Mouse (Mus musculus): ENCODE data around the gene Kat6b.
A peak's percentile ranks its signal among the peaks of the same experiment; 100 is the strongest.
"Not testable (repeated sequence)": the region's sequence is repeated elsewhere in the genome, so short reads cannot be mapped to it uniquely, and the experiment has no call there.

Kat6b gene

DNA sequence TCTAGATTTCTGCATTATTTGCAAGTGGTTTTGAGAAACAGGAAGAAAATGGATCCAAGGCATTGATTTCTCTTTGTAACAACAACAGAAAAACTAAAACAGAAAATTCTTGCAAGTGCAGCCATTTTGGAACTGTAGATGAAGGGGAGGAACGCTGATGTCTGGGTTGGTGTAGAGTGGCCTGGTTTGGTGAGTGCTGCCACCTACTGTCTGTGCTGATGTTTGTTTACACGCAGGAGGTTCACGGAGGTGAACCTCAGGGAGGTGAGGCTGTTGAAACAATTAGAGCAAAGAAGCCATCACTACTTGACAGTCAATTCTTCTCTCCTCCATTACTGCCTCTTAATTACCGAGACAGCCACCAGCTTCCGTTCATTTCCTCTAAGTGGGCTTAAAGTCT, 178.4 kb downstream of the Kat6b start:
- DNase-seq (ENCODE audit: low spot score in 2 of 2), result peak; percentile 33 to 38

DNA sequence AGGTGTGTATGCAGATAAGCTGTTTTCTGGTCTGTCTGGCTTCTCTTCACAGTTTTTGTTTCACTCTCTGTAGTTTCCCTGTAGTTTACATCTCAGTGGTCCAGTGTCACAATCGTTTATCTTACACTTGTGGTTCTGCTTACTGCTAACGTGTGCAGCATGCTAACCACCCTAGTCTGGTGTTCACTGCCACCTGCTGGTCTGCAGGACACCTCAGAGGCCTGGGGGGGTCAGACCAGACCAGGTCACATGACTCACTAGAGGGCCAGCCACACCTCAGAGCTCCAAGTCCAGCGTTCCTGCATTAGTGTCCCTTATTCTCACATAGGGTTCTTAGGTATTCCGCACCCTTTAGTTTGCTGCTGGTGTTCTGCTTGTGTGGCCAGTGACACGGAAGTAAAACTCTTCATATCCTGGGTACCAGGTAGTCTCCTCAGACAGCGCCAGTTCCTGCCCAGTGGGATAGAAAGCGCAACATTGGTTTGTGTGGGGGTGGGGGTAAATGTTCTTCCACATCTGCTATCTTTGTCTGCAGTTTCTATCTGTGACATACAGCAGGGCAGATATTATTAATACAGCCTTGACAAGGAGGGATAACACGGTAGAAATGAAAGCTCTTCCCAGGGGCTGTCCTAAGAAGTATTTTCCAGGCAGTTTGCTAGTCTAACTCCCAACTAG, 181.4 kb downstream of the Kat6b start:
- no peak for DNase-seq (ENCODE audit: low spot score in 2 of 2)

DNA sequence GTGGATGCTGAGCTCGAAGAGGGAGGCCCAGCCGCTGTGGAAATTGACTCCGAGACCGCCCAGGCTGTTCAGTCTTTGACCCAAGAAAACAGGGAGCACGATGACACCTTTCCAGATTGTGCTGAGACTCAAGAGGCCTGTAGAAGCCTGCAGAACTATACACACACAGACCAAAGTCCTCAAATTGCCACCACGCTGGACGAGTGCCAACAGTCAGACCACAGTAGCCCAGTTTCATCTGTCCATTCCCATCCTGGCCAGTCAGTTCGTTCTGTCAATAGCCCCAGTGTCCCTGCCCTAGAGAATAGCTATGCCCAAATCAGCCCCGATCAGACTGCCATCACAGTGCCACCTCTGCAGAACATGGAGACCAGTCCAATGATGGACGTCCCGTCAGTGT, 188.0 kb downstream of the Kat6b start:
- no peak for DNase-seq (ENCODE audit: low spot score in 2 of 2)

DNA sequence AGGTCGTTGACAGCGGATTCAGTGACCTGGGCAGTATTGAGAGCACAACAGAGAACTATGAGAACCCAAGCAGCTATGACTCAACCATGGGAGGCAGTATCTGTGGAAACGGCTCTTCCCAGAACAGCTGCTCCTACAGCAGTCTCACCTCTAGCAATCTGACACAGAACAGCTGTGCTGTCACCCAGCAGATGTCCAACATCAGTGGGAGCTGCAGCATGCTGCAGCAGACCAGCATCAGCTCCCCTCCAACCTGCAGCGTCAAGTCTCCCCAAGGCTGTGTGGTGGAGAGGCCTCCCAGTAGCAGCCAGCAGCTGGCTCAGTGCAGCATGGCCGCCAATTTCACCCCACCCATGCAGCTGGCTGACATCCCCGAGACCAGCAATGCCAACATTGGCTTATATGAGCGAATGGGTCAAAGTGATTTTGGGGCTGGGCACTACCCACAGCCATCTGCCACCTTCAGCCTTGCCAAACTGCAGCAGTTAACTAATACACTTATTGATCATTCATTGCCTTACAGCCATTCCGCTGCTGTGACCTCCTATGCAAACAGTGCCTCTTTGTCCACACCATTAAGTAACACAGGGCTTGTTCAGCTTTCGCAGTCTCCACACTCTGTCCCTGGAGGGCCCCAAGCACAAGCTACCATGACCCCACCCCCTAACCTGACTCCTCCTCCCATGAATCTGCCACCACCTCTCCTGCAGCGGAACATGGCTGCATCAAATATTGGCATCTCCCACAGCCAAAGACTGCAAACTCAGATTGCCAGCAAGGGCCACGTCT, 188.6 kb downstream of the Kat6b start:
- no peak for DNase-seq (ENCODE audit: low spot score in 2 of 2)

DNA sequence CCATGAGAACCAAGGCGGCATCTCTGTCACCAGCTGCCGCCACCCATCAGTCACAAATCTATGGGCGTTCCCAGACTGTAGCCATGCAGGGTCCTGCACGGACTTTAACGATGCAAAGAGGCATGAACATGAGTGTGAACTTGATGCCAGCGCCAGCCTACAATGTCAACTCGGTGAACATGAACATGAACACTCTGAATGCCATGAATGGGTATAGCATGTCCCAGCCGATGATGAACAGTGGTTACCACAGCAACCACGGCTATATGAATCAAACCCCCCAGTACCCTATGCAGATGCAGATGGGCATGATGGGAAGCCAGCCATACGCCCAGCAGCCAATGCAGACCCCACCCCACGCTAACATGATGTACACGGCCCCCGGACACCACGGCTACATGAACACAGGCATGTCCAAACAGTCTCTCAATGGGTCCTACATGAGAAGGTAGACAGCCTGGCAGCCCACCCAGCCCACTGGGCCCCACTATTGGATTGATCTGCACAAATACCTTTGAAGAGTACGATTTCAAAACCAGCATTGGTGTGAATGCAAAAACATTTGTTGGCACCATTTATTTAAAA, 189.3 kb downstream of the Kat6b start:
- DNase-seq (ENCODE audit: low spot score in 2 of 2), result not testable (repeated sequence)

DNA sequence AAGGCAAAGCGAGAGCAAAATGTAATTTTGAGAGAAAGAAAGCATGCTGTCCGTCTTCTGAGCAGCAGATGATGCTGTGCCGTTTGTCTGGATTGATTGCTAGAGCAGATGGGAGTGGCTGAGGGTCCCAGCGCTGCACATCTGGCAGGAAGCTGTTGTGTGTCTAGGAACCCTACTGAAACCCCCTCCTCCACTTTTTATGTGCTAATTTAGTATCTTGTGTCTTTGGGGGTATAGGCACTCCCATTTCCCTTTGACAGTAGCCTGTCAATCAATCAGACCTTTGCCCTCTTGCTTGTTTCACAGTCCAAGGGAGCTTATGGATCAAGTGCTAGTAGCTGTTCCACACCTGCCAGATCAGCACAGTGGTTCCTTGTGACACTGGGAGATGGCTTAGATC, 191.9 kb downstream of the Kat6b start:
- no peak for DNase-seq (ENCODE audit: low spot score in 2 of 2)

DNA sequence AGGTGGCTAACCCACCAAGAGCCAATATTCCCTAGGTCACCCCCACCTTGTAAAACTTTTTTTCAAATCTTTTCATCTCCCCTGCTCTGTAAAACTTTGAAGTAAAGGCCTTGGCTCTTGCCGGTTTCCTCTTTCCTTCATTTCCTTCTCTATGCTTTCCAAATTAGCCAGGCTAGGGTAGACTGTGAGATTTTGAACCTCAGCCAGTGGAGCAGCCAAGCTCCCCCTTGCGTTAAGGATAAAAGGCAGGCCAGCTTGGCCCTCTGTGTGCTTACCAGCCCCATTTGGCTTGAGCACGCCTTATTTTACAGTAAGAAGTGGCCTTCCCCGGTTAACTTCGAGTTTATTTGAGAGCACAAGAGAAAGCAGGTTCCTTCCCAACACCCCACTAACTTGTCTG, 193.2 kb downstream of the Kat6b start:
- DNase-seq (ENCODE audit: low spot score in 2 of 2), result no peak

DNA sequence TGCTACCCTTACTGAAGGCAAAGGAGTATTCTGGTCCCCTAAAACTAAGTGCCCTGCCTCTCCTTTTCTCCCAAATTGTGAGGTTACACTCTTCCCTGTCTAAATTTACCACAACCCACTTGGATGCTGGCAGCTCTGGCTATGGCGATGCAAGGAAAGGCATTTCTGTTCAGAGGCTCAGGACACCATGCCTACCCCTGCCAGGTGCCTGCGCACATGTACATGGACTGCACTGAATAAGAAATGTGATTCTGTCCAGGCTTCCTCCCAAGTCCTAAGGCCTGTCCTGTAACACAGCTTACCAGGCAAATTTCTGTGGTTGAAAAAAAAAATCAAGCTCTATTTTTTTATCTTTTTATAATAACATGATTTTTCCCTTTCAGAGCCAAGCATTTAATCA, 195.0 kb downstream of the Kat6b start:
- DNase-seq (ENCODE audit: low spot score in 2 of 2), result no peak

DNA sequence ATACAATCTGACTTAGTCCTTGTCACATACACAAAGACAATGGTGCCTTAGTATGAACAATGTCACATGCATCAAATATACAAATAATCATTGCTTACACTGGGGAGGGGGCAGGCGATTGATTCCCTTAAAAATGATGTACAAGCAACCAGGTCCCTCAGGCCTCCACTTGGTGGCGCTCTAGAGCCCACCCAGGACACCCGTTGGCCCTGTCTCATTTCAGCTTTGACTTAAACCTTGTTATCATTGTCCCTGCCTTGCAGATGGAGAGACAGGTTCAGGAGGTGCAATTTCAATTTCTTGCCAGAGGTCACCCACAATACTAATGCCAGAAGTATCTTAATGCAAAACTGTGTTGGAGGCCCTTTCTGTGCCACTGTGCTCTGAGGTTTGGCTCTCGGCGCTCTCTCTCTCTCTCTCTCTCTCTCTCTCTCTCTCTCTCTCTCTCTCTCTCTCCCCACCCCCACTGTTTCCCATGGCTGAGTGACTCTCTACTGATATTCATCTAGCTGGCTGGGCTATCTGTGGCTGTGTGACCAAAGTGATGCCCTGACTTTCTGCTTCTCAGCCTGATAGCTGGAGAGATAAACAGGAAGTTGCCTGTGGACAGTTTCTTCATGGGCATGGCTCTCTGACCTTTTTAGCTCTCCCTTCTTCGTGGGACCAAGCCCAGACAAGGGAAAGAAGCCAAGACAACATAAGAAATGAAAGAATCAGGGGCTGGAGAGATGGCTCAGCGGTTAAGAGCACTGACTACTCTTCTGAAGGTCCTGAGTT, 197.5 kb downstream of the Kat6b start:
- peak; percentile 23 to 32 for DNase-seq (ENCODE audit: low spot score in 2 of 2)

DNA sequence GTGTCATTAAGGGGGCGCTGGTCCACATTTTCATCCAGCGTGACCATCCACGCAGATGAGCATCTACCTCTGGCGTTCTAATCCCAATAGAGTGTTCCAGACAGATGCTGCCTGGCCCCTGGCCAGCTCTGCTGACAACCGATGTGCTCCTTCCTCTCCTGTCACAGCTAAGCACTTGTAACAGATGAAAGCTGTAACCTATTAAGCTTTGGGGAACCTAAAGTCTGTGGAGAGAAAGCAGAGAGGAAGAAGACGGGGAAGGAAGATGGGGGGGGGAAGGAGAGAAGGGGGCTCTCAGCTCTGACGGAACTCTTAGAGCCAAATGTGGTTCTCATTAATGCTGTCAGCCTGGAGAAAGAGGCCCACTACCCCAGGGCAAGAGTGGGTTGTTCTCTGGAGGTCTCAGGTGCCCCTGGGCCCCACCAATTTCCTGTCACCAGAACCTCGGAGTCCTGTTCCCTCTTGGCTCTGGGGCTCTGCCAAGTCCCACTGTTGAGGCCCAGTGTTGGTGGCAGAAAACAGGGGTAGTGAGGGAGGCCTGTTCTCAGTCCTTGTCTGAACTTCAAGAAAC, 198.5 kb downstream of the Kat6b start:
- no peak for DNase-seq (ENCODE audit: low spot score in 2 of 2)

DNA sequence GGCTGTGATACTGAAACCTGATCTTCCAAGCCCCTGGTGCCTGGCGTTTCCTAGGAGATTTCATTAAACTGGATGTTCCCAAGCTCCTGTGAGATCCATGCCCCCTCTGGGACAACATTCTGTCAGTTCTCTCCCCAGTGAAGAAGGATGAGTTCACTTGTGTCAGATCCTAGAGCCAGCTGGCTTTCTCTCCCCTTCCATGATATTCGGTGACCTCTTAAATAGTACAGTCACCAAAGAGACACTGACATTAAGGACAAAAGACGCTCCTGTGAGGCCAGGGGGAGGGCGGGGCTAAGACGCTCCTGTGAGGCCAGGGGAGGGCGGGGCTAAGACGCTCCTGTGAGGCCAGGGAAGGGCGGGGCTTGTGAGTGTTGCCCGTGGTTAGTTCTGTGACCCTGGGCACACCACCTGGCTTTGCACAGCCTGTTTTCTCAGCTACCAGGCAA, 201.5 kb downstream of the Kat6b start:
- DNase-seq (ENCODE audit: low spot score in 2 of 2), result peak; percentile 69 to 74

DNA sequence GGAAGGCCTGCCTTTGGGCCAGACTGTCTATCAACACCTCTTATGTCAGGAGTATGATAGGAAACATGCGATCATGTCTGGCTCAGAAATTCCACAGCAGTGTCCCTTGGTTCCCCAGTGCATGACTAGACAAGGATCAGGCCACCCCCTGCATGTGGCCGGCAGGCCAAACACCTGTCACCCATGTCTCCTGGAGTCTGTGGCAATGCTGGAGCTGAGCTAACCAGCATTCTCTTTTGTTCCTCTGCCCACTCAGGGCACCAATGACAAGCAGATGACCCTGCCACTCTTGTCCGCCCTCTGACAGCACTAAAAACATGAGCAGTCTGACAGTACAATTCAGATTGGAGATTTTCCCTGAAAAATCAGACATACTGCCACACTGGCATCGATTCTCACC, 202.6 kb downstream of the Kat6b start:
- no peak for DNase-seq (ENCODE audit: low spot score in 2 of 2)

DNA sequence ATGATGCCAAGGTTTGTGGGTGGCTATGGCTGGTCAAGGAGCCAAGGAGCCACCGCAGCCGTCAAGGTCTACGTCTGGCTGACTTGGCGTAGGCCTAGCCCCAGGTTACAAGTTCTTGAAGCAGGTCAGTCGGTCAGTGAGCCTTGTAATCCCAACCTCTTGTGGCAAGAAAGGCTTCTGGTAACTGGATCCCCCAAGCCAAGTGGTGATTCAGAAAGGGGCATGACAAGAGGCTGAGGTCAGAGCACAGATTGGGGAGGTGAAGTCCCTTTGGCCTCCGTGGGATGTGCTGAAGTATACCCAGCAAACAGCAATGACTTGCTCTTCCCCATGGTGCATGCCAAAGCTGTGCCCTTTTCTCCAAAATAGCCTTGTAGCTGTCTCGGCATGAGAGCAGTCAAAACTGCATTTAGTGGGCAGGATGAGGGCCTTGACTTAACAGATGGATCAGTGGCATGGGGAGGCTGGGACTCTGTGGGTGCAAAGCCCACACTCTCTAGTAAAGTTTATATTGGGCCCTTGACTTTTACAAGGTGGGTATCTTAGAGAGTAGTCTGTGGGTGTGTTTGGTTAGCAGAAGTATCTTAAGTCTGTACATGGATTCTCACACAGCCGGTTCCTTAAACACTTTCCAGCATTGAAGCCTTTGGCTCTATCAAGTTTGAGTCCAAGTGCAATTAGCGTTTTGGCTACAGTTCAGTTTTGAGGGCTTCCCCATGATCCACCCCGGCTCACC, 204.3 kb downstream of the Kat6b start:
- no peak for DNase-seq (ENCODE audit: low spot score in 2 of 2)

DNA sequence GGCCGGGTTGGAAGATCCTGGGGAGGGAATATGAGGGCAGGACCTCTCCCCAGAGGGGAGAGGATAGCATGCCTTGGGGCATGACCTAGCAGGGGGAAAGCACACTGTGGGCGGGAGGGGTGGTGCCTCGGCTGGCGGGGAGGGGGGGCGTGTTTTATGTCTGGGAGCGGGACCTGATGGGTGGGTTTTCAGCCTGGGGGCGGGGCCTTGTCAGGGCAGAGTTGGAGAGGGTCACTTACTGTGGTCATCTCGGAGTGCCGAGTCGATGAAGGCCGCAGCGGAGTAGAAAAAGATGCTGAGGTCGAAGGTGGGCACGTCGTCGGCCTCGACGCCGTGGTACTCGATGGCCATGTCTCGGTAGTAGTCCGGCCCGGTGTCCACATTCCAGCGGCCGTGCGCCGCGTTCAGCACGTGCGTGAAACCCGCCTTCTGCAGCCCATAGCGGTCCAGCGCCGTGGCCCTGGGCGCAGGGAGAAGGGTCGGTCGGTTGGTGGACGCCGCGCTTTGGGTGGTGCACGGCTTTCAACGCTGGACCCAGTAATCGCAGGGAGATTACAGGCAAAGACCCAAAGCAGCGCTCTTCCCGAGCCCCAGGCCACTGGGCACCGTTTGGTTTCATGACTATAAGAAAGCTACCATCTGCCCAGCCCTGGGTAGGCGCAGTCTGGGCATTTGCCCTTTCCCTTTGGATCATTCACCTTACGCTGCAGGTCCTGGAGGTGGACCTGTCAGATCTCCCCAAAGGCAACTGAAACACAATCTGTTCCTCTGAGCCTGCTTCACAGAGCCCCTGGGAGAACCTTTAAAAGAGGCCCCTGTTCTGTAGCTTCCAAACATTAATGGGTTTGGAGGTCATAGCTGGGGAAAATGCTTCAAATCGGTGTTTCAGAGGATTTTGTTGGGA, 205.4 kb downstream of the Kat6b start:
- no peak for DNase-seq (ENCODE audit: low spot score in 2 of 2)

DNA sequence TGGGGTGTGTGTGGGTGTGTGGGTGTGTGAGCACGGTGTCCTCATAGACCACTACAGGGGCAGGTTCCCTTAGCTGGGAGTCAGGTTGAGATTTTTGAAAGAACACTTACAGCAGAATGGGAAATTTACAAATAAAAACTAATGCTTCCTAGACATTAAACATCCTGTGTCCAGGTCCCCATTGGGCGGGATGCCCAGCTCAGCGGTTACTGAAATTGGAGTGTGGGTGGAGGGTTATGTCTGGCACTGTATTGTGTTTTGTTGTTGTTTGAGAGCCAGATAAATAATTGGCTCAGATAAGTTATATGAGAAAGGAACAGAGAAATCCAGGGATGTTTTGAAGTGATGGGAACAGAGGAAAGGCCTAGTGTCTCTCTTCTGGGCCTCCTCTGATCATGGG, 209.8 kb downstream of the Kat6b start:
- DNase-seq (ENCODE audit: low spot score in 2 of 2), result no peak

DNA sequence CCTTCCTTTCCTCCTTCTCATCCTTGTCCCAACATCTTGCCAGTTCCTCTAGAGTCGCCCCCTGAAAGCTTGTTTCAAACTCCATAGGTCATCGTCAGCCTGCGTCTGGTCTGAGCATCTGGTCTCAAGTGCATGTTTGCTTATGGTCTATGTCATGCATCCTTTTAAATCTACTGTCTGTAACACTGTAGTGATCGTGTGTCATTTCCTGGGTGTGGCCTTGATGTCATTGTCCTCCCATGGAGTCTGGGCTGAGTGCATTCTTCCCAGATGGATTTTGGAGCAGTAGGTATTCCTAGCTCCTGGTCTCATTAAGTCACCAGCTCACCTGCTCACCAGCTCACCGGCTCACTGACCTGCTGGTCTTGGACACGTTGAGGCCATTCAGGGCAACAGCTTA, 213.8 kb downstream of the Kat6b start:
- DNase-seq (ENCODE audit: low spot score in 2 of 2), result no peak

DNA sequence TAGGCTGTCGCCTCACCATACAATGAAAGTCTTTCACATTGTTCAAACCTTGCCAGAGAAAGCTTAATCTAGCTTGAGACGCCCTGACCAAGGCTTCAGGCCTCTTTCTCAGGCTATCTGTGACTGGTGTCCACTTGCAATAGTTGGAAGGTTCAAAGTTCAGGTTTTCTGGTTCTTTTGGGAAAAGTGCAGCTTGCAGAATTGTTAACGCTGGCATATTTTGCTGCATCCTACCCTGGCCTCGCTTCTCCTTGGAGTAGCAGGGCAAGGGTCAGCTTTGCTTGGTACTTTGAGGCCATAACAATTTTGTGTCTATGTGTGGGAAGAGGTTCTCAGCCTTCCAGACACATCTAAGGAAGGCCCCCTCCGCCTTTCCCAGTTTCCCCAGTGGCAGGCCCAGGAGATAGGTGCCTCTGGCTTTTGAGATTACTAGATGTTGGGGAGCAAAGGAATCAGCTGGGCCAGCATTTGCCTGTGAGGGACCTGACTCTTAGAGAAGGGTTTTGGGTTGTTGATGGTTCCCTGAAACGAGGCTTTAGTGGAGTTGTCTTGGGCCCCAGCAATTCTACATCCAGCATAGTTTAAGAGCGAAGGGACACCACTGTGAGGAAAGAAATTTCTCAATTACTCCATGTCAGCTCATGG, 215.1 kb downstream of the Kat6b start:
- DNase-seq (ENCODE audit: low spot score in 2 of 2), result no peak

DNA sequence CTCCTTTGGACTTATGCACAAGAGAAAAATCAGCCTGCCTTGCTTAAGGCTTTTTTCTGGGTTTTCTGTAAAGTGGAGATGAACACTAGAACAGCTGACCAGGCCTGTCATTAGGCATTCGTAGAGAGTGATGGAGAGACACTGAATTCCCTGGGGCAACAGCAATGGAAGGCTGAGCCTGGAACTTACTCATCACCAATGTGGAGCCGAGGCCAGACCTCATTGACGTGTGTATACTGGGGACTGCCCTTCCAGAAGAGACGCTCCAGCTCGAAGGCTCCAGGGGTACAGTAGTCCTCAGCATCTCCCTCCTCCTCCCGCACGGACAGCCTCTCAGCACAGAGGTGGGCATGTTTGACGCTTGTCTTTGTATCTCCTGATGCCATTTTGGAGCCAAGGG, 221.5 kb downstream of the Kat6b start:
- no peak for DNase-seq (ENCODE audit: low spot score in 2 of 2)

DNA sequence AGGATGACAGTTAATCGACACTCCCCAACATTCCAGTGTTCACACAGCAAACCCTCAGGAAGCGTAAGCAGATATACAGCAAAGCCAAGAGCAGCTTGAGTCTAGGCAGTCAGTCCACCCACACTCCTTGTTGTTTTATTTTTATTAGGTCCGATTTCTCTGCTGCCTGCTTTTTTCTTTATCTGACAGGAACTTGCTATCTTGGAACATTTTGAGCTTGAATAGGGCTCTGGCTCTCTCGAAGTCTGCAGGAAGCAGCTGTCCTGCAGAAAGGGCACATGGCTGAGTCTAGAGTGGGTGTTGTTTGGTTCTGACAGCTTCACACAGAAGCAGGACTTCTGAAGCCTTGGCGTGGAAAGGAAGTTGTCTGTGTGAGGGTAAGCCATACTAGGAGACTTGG, 222.0 kb downstream of the Kat6b start:
- DNase-seq (ENCODE audit: low spot score in 2 of 2), result no peak

DNA sequence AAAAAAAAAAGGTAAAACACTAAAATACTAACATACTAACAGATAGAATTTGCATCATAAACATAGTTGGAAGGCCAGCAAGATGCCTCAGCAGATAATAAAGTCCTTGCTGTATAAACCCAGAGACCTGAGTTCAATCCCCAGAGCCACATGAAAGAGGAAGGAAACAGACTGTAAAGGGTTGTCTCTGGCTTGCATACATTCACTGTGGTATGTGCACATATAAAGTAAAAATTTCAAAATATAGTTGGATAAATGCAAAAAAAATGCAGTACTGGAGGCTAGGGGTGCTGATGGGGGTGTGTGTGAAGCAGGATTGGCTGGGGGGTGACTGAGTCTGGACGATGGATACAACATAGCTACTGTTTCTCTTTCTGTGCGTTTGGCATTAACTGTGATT, 224.2 kb downstream of the Kat6b start:
- DNase-seq (ENCODE audit: low spot score in 2 of 2), result no peak
